9 mouse cellular contexts compared by ENCODE assay signal in the genomic region with DNA sequence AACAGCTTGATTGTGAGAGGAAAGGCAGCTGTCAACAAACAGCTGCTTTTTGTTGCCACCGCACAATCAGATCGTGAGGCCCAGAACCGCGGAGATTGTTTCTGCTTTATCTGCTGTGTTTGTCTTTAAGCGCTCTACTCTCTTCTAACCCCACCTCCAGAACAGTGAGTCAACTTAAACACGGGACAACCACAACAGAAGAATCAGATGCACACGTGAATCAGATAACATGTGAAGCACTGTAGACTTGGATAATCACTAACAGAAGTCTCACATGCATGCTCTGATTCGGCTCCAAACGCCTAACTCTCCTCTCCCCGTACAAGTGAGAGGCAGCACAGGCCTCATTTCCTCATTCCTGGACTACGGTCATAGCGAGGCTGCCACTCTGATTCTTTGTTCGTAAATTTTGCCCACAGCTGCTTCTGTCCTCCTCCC.
DNase-seq lines count a peak whose midpoint lies in the region; ATAC-seq and TF ChIP-seq lines count a peak whose summit lies in the region.
"Had no signal": no experiment of that assay in that cellular context is flagged by ENCODE, and none has a peak within 500 bp of the region (broad histone marks: within the 10 kb centered on the region; RNA-seq: fewer than 3 reads in every experiment).

No protein-coding gene starts in this region.

- no peaks in the 10 kb centered on the region for H3K27me3 ChIP-seq in thymus, adult 2 months (ENCODE audit: control insufficient read depth, insufficient read depth, low read length)

- H3K36me3 ChIP-seq in thymus, adult 2 months (ENCODE audit: control insufficient read depth, insufficient read depth, low read length) = no peaks in the 10 kb centered on the region; the same call in 1 of the 2 replicates

- peak overlapping the region; percentile 6; the same call in 1 of the 2 replicates for H3K27ac ChIP-seq in gastrocnemius, adult 2 months
- H3K27ac ChIP-seq in thymus, adult 2 months (ENCODE audit: control insufficient read depth, insufficient read depth, low read length) = no peak overlapping the region
- no peak overlapping the region for H3K27ac ChIP-seq in left cerebral cortex, adult 2 months
- H3K27ac ChIP-seq: layer of hippocampus, adult 2 months had no signal

- DNase-seq in gastrocnemius, adult 2 months = no peak
- no peak for DNase-seq in gastrocnemius, adult 8-10 months (ENCODE audit: low spot score in 2 of 2)
- peak; percentile 52 for DNase-seq in embryo, embryonic 11 days
- peak; percentile 10 for DNase-seq in heart, postnatal 4 days
- peak; percentile 45 for DNase-seq in lung, postnatal 10 days
- DNase-seq in thymus, adult 2 months = no peak
- DNase-seq in left cerebral cortex, adult 2 months (ENCODE audit: extremely low spot score in 1 of 2, low spot score in 2 of 2) = no peak

- no peak for TF ChIP-seq POLR2A in thymus, adult 2 months (IDR thresholded peaks at IDR 0.05; ENCODE audit: control insufficient read depth, extremely low read depth, insufficient read depth, low read length, poor library complexity)

- no peak overlapping the region for H3K4me3 ChIP-seq in gastrocnemius, adult 2 months
- H3K4me3 ChIP-seq in thymus, adult 2 months (ENCODE audit: control insufficient read depth, insufficient read depth, low read length) = no peak overlapping the region
- no peak overlapping the region for H3K4me3 ChIP-seq in left cerebral cortex, adult 2 months
- H3K4me3 ChIP-seq: layer of hippocampus, adult 2 months had no signal

- ATAC-seq in megakaryocyte, adult 5-6 weeks (ENCODE audit: poor library complexity, severe bottlenecking) = no peak

- TF ChIP-seq CTCF in gastrocnemius, adult 2 months (IDR thresholded peaks at IDR 0.05) = no peak
- TF ChIP-seq CTCF in thymus, adult 2 months (IDR thresholded peaks at IDR 0.05; ENCODE audit: borderline replicate concordance, control insufficient read depth, extremely low read depth, insufficient read depth, low read length, poor library complexity) = no peak
- TF ChIP-seq CTCF in left cerebral cortex, adult 2 months (IDR thresholded peaks at IDR 0.05) = no peak

- 40% methylated on average over 13 of the region's 13 CpGs for WGBS in thymus, adult 2 months

- intact Hi-C loops in gastrocnemius, adult 2 months (cut with DNase I) = loop anchor here (10.0 kb wide), 1 partner anchor 353 kb away; the partner anchor contains the start of gene Six2
- intact Hi-C loops in left cerebral cortex, adult 2 months (cut with DNase I) = loop anchor here (1.0 kb wide), 1 partner anchor 46 kb away; no protein-coding TSS in a partner anchor

- H3K4me1 ChIP-seq in thymus, adult 2 months (replicated peaks; ENCODE audit: control insufficient read depth, insufficient read depth, low read length) = peaks cover 4% of the 10 kb centered on the region

Comparison
In these comparisons a context has a peak if more than half of its experiments do, and no peak if none do; other contexts are left out.
1. DNase-seq: peak in embryo, embryonic 11 days (single experiment), heart, postnatal 4 days (single experiment) and lung, postnatal 10 days (single experiment); none in gastrocnemius, adult 2 months (single experiment), gastrocnemius, adult 8-10 months (0 of 2), thymus, adult 2 months (single experiment) and left cerebral cortex, adult 2 months (0 of 2).